ENCODE assay signal across 20 mouse cellular contexts in the genomic region with DNA sequence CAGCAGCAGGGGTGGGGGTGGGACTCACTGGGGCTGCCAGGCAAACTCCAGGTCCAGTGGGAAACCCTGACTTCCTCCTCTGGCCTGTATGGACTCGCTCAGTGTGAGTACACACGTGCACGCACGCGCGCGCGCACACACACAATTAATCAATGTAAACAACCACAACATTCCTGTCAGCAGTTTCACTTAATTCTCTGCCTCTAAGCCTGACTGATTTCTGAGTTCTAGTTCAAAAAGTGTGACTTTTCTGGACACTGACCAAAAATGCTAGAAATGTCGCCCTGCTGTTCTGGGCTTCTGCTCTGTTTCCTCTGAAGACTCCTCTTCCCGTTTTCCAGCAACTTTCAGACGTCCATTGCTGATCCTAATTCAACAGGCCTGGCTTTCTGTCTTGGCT. TPM values are rescaled to one million over a fixed set of nuclear protein-coding genes. Genes with fewer than 3 reads are reported as not detected.
DNase-seq lines count a peak whose midpoint lies in the region; ATAC-seq and TF ChIP-seq lines count a peak whose summit lies in the region.
"Had no signal": no experiment of that assay in that cellular context is flagged by ENCODE, and none has a peak within 500 bp of the region (broad histone marks: within the 10 kb centered on the region; RNA-seq: fewer than 3 reads in every experiment).

No protein-coding gene starts in this region.

- DNase-seq in heart, adult 2 months: no peak
- DNase-seq in stomach, postnatal 0 days (ENCODE audit: low spot score): no peak
- peak; percentile 81 for DNase-seq in kidney, adult 9 months
- no peak for DNase-seq in left cerebral cortex, postnatal 25 days (ENCODE audit: low spot score in 2 of 2)
- DNase-seq in gastrocnemius, postnatal 4 days (ENCODE audit: low spot score in 2 of 2): no peak
- no peak for DNase-seq in layer of hippocampus, adult 18-20 months (ENCODE audit: low spot score in 2 of 2)
- DNase-seq: cerebellum, adult 11-12 months; heart, adult 18-20 months; heart, postnatal 4 days; midbrain, embryonic 14.5 days; thymus, postnatal 14 days had no signal

- no peak for TF ChIP-seq POLR2A in heart, adult 2 months (IDR thresholded peaks at IDR 0.05; ENCODE audit: insufficient read depth, low read depth, low read length)

- no peak overlapping the region for H3K4me3 ChIP-seq in heart, embryonic 15.5 days
- no peak overlapping the region for H3K4me3 ChIP-seq in heart, adult 2 months
- no peak overlapping the region for H3K4me3 ChIP-seq in stomach, embryonic 15.5 days (replicated peaks)
- H3K4me3 ChIP-seq in stomach, postnatal 0 days (ENCODE audit: low read depth, low read length): no peak overlapping the region
- H3K4me3 ChIP-seq: forebrain, embryonic 12.5 days; limb, embryonic 13.5 days had no signal

- no peak overlapping the region for H3K4me2 ChIP-seq in heart, embryonic 15.5 days
- H3K4me2 ChIP-seq in stomach, embryonic 15.5 days: no peak overlapping the region
- H3K4me2 ChIP-seq in stomach, postnatal 0 days (replicated peaks; ENCODE audit: low read depth): no peak overlapping the region
- H3K4me2 ChIP-seq: forebrain, embryonic 12.5 days; limb, embryonic 13.5 days had no signal

- no peak for TF ChIP-seq EP300 in heart, adult 2 months (IDR thresholded peaks at IDR 0.05; ENCODE audit: insufficient read depth, low read depth, low read length)
- no peak for TF ChIP-seq EP300 in stomach, postnatal 0 days (optimal IDR thresholded peaks at IDR 0.05)

- no peaks in the 10 kb centered on the region for H3K27me3 ChIP-seq in heart, embryonic 15.5 days
- H3K27me3 ChIP-seq in heart, adult 2 months (ENCODE audit: control insufficient read depth, insufficient read depth, low read length): no peaks in the 10 kb centered on the region
- no peaks in the 10 kb centered on the region for H3K27me3 ChIP-seq in stomach, embryonic 15.5 days (replicated peaks)
- H3K27me3 ChIP-seq in stomach, postnatal 0 days (ENCODE audit: control insufficient read depth, insufficient read depth, low read length): no peaks in the 10 kb centered on the region
- H3K27me3 ChIP-seq: limb, embryonic 13.5 days had no signal

- WGBS in heart, embryonic 15.5 days: 74% methylated on average over 11 of the region's 11 CpGs
- WGBS in heart, adult 2 months: 53% methylated on average over 11 of the region's 11 CpGs
- WGBS in stomach, embryonic 15.5 days: 75% methylated on average over 11 of the region's 11 CpGs
- WGBS in stomach, postnatal 0 days: 59% methylated on average over 11 of the region's 11 CpGs

- H3K36me3 ChIP-seq in heart, embryonic 15.5 days: no peaks in the 10 kb centered on the region
- no peaks in the 10 kb centered on the region for H3K36me3 ChIP-seq in heart, adult 2 months (ENCODE audit: control insufficient read depth, insufficient read depth, low read length)
- no peaks in the 10 kb centered on the region for H3K36me3 ChIP-seq in stomach, embryonic 15.5 days
- H3K36me3 ChIP-seq in stomach, postnatal 0 days (ENCODE audit: control insufficient read depth, insufficient read depth, low read length): no peaks in the 10 kb centered on the region
- H3K36me3 ChIP-seq: forebrain, embryonic 12.5 days; limb, embryonic 13.5 days had no signal

- H3K9me3 ChIP-seq in heart, embryonic 15.5 days (replicated peaks): no peaks in the 10 kb centered on the region
- H3K9me3 ChIP-seq in stomach, embryonic 15.5 days: no peaks in the 10 kb centered on the region
- H3K9me3 ChIP-seq in stomach, postnatal 0 days (ENCODE audit: control insufficient read depth, low read length): no peaks in the 10 kb centered on the region
- H3K9me3 ChIP-seq: forebrain, embryonic 12.5 days; limb, embryonic 13.5 days had no signal

- intact Hi-C loops in heart, adult 2 months (cut with DNase I): loop anchor here (5.0 kb wide), 1 partner anchor 75 kb away; no protein-coding TSS in a partner anchor
- intact Hi-C loops in left cerebral cortex, postnatal 25 days (cut with DNase I): no loop called here

- no peak overlapping the region for H3K9ac ChIP-seq in heart, embryonic 15.5 days
- H3K9ac ChIP-seq in heart, adult 2 months (ENCODE audit: low read depth, low read length): no peak overlapping the region; the same call in 1 of the 2 replicates
- H3K9ac ChIP-seq in stomach, embryonic 15.5 days: no peak overlapping the region
- H3K9ac ChIP-seq in stomach, postnatal 0 days (ENCODE audit: low read length): no peak overlapping the region
- H3K9ac ChIP-seq: forebrain, embryonic 12.5 days; limb, embryonic 13.5 days had no signal

- peak overlapping the region; percentile 50; the same call in 1 of the 2 replicates for H3K27ac ChIP-seq in heart, embryonic 15.5 days
- no peak overlapping the region for H3K27ac ChIP-seq in heart, adult 2 months
- H3K27ac ChIP-seq in stomach, embryonic 15.5 days: peak overlapping the region; percentile 18; the same call in 1 of the 2 replicates
- H3K27ac ChIP-seq in stomach, postnatal 0 days (replicated peaks): no peak overlapping the region; the same call in 1 of the 2 replicates
- H3K27ac ChIP-seq: forebrain, embryonic 12.5 days; limb, embryonic 13.5 days; macrophage had no signal

- H3K79me2 ChIP-seq in heart, adult 2 months (replicated peaks; ENCODE audit: control insufficient read depth, insufficient read depth, low read length): no peaks in the 10 kb centered on the region

- peaks cover 24% of the 10 kb centered on the region for H3K4me1 ChIP-seq in heart, embryonic 15.5 days (replicated peaks)
- peaks cover 20% of the 10 kb centered on the region for H3K4me1 ChIP-seq in heart, adult 2 months (ENCODE audit: control insufficient read depth, insufficient read depth, low read length)
- H3K4me1 ChIP-seq in stomach, embryonic 15.5 days: no peaks in the 10 kb centered on the region
- no peaks in the 10 kb centered on the region for H3K4me1 ChIP-seq in stomach, postnatal 0 days (replicated peaks; ENCODE audit: control insufficient read depth, insufficient read depth)

- TF ChIP-seq CTCF in heart, adult 2 months (IDR thresholded peaks at IDR 0.05): no peak
- TF ChIP-seq CTCF in stomach, postnatal 0 days (IDR thresholded peaks at IDR 0.05; ENCODE audit: low read depth): no peak

- no peak for ATAC-seq in heart, embryonic 15.5 days (replicated peaks; ENCODE audit: insufficient number of reproducible peaks, insufficient read depth, low FRiP score, low read depth)
- no peak for ATAC-seq in stomach, embryonic 15.5 days (ENCODE audit: insufficient read depth, low FRiP score, low read depth)
- no peak for ATAC-seq in stomach, postnatal 0 days (ENCODE audit: low FRiP score, low TSS enrichment)
- ATAC-seq: intestine, embryonic 16.5 days had no signal

RNA-seq across cellular contexts. Expression of gene Spen, which starts 23.9 kb away (rescaled TPM):
- 6.3 and 7.5 TPM in 2 replicates for polyA plus RNA-seq in heart, embryonic 15.5 days (2015; fragmentation: Nextera tagmentation; extraction: Ambion mirVana)
- total RNA-seq in heart, adult 2 months (2021): 10 to 100 TPM; 28.0 to 28.9 TPM
- 10.7 and 11.5 TPM in 2 replicates for polyA plus RNA-seq in heart, adult 2 months (2012; rRNA removed)
- 8.4 and 10.4 TPM in 2 replicates for polyA plus RNA-seq in stomach, embryonic 15.5 days (2015; fragmentation: Nextera tagmentation; extraction: Ambion mirVana)
- 2.9 and 3.2 TPM in 2 replicates for polyA plus RNA-seq in stomach, postnatal 0 days (2015; fragmentation: Nextera tagmentation; extraction: Ambion mirVana)
- total RNA-seq in left cerebral cortex, postnatal 25 days (2021): 10 to 100 TPM; 54.6 to 60.6 TPM
- total RNA-seq in gastrocnemius, postnatal 4 days (2021): 10 to 100 TPM; 32.7 to 32.9 TPM
- 10 to 100 TPM; 60.3 to 66.7 TPM for total RNA-seq in layer of hippocampus, adult 18-20 months (2021)

RNA-seq across cellular contexts. Expression of gene Fblim1, which starts 43.6 kb away (rescaled TPM):
- 48.4 and 59.1 TPM in 2 replicates for polyA plus RNA-seq in heart, embryonic 15.5 days (2015; fragmentation: Nextera tagmentation; extraction: Ambion mirVana)
- 100 to 1,000 TPM; 236 to 263 TPM for total RNA-seq in heart, adult 2 months (2021)
- polyA plus RNA-seq in heart, adult 2 months (2012; rRNA removed): 297 and 303 TPM in 2 replicates
- 71.1 and 77.2 TPM in 2 replicates for polyA plus RNA-seq in stomach, embryonic 15.5 days (2015; fragmentation: Nextera tagmentation; extraction: Ambion mirVana)
- polyA plus RNA-seq in stomach, postnatal 0 days (2015; fragmentation: Nextera tagmentation; extraction: Ambion mirVana): 45.1 and 49.2 TPM in 2 replicates
- total RNA-seq in left cerebral cortex, postnatal 25 days (2021): 1 to 10 TPM in 1 of 2 experiments, under 1 TPM in 1; 0.96 to 1.6 TPM
- total RNA-seq in gastrocnemius, postnatal 4 days (2021): 10 to 100 TPM in 1 of 2 experiments, 1 to 10 TPM in 1; 7.4 to 10.6 TPM
- under 1 TPM; 0.61 to 0.74 TPM for total RNA-seq in layer of hippocampus, adult 18-20 months (2021)
- total RNA-seq: common myeloid progenitor, adult 5-6 weeks; MEL had no signal

RNA-seq across cellular contexts. Expression of gene Tmem82, which starts 56.2 kb away (rescaled TPM):
- polyA plus RNA-seq in heart, embryonic 15.5 days (2015; fragmentation: Nextera tagmentation; extraction: Ambion mirVana): 1.0 and 1.2 TPM in 2 replicates
- total RNA-seq in heart, adult 2 months (2021): 10 to 100 TPM; 16.5 to 20.2 TPM
- polyA plus RNA-seq in heart, adult 2 months (2012; rRNA removed): 35.5 and 36.6 TPM in 2 replicates
- polyA plus RNA-seq in stomach, embryonic 15.5 days (2015; fragmentation: Nextera tagmentation; extraction: Ambion mirVana): 4.0 and 6.1 TPM in 2 replicates
- 2.2 and 2.3 TPM in 2 replicates for polyA plus RNA-seq in stomach, postnatal 0 days (2015; fragmentation: Nextera tagmentation; extraction: Ambion mirVana)
- under 1 TPM; 0.85 TPM for total RNA-seq in left cerebral cortex, postnatal 25 days (2021)
- 1 to 10 TPM; 3.5 to 4.3 TPM for total RNA-seq in gastrocnemius, postnatal 4 days (2021)
- total RNA-seq in layer of hippocampus, adult 18-20 months (2021): under 1 TPM; 0.32 to 0.51 TPM
- total RNA-seq: MEL had no signal
- polyA plus RNA-seq: C2C12 had no signal

Comparison
In these comparisons a context has a peak if more than half of its experiments do, and no peak if none do; other contexts are left out.
1. H3K27ac ChIP-seq: peak in heart, embryonic 15.5 days (single experiment) and stomach, embryonic 15.5 days (single experiment); none in heart, adult 2 months (single experiment) and stomach, postnatal 0 days (single experiment).
2. RNA of gene Fblim1, which starts 43.6 kb away (total RNA-seq): 236 to 263 TPM in heart, adult 2 months; 7.4 to 10.6 TPM in gastrocnemius, postnatal 4 days, 0.96 to 1.6 TPM in left cerebral cortex, postnatal 25 days and 0.61 to 0.74 TPM in layer of hippocampus, adult 18-20 months; every median in the first group is over 10 times any median in the second.